Mouse (Mus musculus) liver, adult 2 months (tissue): Measurements from ENCODE around the gene Rabif. TPM values are rescaled to one million over a fixed set of nuclear protein-coding genes. Genes with fewer than 3 reads are reported as not detected.
"Not testable (repeated sequence)": the region's sequence is repeated elsewhere in the genome, so short reads cannot be mapped to it uniquely, and the experiment has no call there.

Experiments used
- DNase-seq: peaks from one replicate; pipeline ENCODE4 v3.0.0-alpha.2; 2011; ENCODE audit warnings: low read depth, low spot score; ENCODE audit errors: extremely low read depth
- H3K27ac ChIP-seq: fragments of 200-500 bp; replicated peaks from 2 replicates; pipeline ENCODE4 v1.5.1; 2012; ENCODE audit warnings: low read depth, mild to moderate bottlenecking, control low read depth, inconsistent platforms, low read length; ENCODE audit not compliant: insufficient read depth
- H3K27me3 ChIP-seq: fragments of 200-500 bp; 2 replicates; pipeline ENCODE4 v1.6.1; 2012; ENCODE audit warnings: mild to moderate bottlenecking, moderate library complexity, low read length, inconsistent platforms; ENCODE audit not compliant: control insufficient read depth, insufficient read depth
- H3K36me3 ChIP-seq: fragments of 200-500 bp; 2 replicates; pipeline ENCODE4 v1.6.1; 2012; ENCODE audit warnings: low read length, inconsistent platforms; ENCODE audit not compliant: control insufficient read depth, insufficient read depth
- H3K4me1 ChIP-seq: fragments of 200-500 bp; 2 replicates; pipeline ENCODE4 v1.6.1; 2011; ENCODE audit warnings: low read length; ENCODE audit not compliant: control insufficient read depth, insufficient read depth
- H3K4me3 ChIP-seq: fragments of 200-500 bp; 2 replicates; pipeline ENCODE4 v1.5.1; 2011; ENCODE audit warnings: low read depth, mild to moderate bottlenecking, control low read depth, low read length, moderate library complexity; ENCODE audit not compliant: insufficient read depth
- H3K79me2 ChIP-seq: fragments of 200-500 bp; 2 replicates; pipeline ENCODE4 v1.6.1; 2012; ENCODE audit warnings: inconsistent platforms, mild to moderate bottlenecking, low read length, moderate library complexity; ENCODE audit not compliant: control insufficient read depth, insufficient read depth
- H3K9ac ChIP-seq: fragments of 200-500 bp; 2 replicates; pipeline ENCODE4 v1.6.1; 2012; ENCODE audit warnings: low read depth, mild to moderate bottlenecking, control low read depth, inconsistent platforms, low read length
- CTCF ChIP-seq: fragments of 200-500 bp; IDR thresholded peaks from 2 replicates; pipeline ENCODE4 v1.5.1; 2011; ENCODE audit warnings: low read depth, low read length, control low read depth
- POLR2A ChIP-seq: fragments of 200-500 bp; IDR thresholded peaks from 2 replicates; pipeline ENCODE4 v1.6.1; 2011; ENCODE audit warnings: low read length, control low read depth; ENCODE audit not compliant: insufficient read depth; ENCODE audit errors: extremely low read depth
- WGBS: fragments of 180-500 bp; shearing (Covaris S2); methylation state at CpG from one replicate; pipeline ENCODE4 v1.1.7; 2018; 5-methylcytosine and 5-hydroxymethylcytosine counted together
- polyA plus RNA-seq: library from polyadenylated mRNA; depleted of rRNA; stranded (reverse); fragments of >200 nt; gene quantifications from 2 replicates; pipeline ENCODE4 v1.2.3, GENCODE M21; 2012
- total RNA-seq: library from RNA; depleted of rRNA; stranded (reverse); fragments of >200 nt; gene quantifications from 2 replicates; pipeline ENCODE4 v1.2.3, GENCODE M21; 2014

Gene Rabif
- total and polyA plus RNA-seq, 2 experiments, result 5.9 to 10.6 TPM

- no peak overlapping the region for H3K27ac ChIP-seq
- no peaks in the 10 kb centered on the region for H3K27me3 ChIP-seq
- H3K9ac ChIP-seq, result no peak overlapping the region
- no peaks in the 10 kb centered on the region for H3K4me1 ChIP-seq
- H3K4me3 ChIP-seq, result no peak overlapping the region
- TF ChIP-seq POLR2A, result no peak
- no peak for TF ChIP-seq CTCF
- DNase-seq, result no peak
- no peaks in the 10 kb centered on the region for H3K79me2 ChIP-seq
- no peaks in the 10 kb centered on the region for H3K36me3 ChIP-seq
- 91% methylated on average over 6 of the region's 6 CpGs for WGBS
Measured at GRCm38 (mm10) chr1:134530618-134531017, 36.2 kb downstream of the Rabif start.

- DNase-seq, H3K4me1 ChIP-seq, H3K36me3 ChIP-seq, H3K27me3 ChIP-seq, H3K9ac ChIP-seq, H3K79me2 ChIP-seq, H3K4me3 ChIP-seq, H3K27ac ChIP-seq: not testable (repeated sequence)
- 96% methylated on average over 10 of the region's 10 CpGs for WGBS
Measured at GRCm38 (mm10) chr1:134533710-134534109, 39.3 kb downstream of the Rabif start.

GRCm38 (mm10) chr1:134535054-134535453, 40.6 kb downstream of the Rabif start:
- Histone ChIP-seq H3K79me2 (no peaks in the 10 kb centered on the region), H3K27me3 (no peaks in the 10 kb centered on the region), H3K4me3 (no peak overlapping the region), H3K9ac (no peak overlapping the region), H3K27ac (no peak overlapping the region), H3K4me1 (no peaks in the 10 kb centered on the region), H3K36me3 (no peaks in the 10 kb centered on the region)
- no peak for DNase-seq
- TF ChIP-seq CTCF, result no peak
- no peak for TF ChIP-seq POLR2A
- WGBS, result 100% methylated on average over 1 of the region's 1 CpGs

DNA sequence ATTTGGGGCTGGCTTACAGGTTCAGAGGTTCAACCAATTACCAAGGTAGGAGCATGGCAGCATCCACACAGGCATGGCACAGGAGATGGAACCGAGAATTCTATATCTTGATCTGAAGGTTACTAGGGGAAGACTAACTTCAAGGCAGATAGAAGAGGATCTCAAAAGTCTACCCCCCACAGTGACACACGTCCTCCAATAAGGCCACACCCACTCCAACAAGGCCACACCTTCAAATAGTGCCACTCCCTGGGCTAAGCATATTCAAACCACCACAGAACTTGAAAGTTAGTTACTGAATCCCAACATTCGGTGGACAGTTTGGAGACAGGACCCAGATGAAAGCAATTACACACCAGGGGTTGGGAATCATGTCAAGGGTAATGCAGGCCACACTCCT, 41.1 kb downstream of the Rabif start:
- no peak overlapping the region for H3K9ac ChIP-seq
- no peaks in the 10 kb centered on the region for H3K79me2 ChIP-seq
- H3K4me3 ChIP-seq, result no peak overlapping the region
- no peaks in the 10 kb centered on the region for H3K27me3 ChIP-seq
- H3K36me3 ChIP-seq, result no peaks in the 10 kb centered on the region
- H3K4me1 ChIP-seq, result peaks cover 4% of the 10 kb centered on the region; the same call in 1 of the 2 replicates
- H3K27ac ChIP-seq, result no peak overlapping the region
- TF ChIP-seq CTCF (no peak), POLR2A (no peak)
- 79% methylated on average over 3 of the region's 3 CpGs for WGBS
- no peak for DNase-seq

DNA sequence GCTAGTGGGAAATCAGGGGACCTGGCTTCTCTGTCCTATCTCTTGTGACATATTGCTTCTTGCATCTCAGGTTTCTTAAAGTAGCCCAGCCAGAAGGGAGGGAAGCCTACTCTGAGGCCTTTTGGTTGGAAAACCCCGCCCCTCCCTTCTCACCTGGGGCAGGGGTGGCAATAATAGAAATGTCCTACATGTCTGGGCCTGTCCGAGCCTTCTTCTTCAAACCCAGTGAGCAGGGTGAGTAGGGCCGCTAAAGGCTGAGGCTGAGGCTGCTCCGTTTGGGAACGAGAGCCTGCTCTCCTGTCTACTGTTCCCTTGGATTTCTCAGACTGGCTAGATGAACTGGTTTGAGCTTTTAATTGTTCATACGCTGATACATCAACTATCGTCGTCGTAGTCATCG, 46.2 kb downstream of the Rabif start:
- Histone ChIP-seq H3K79me2 (no peaks in the 10 kb centered on the region), H3K27ac (no peak overlapping the region), H3K27me3 (peaks cover 3% of the 10 kb centered on the region; the same call in 1 of the 2 replicates), H3K36me3 (no peaks in the 10 kb centered on the region), H3K9ac (no peak overlapping the region), H3K4me1 (peaks cover 4% of the 10 kb centered on the region; the same call in 1 of the 2 replicates), H3K4me3 (no peak overlapping the region)
- DNase-seq, result no peak
- TF ChIP-seq POLR2A (no peak), CTCF (no peak)
- WGBS, result 93% methylated on average over 10 of the region's 10 CpGs

DNA sequence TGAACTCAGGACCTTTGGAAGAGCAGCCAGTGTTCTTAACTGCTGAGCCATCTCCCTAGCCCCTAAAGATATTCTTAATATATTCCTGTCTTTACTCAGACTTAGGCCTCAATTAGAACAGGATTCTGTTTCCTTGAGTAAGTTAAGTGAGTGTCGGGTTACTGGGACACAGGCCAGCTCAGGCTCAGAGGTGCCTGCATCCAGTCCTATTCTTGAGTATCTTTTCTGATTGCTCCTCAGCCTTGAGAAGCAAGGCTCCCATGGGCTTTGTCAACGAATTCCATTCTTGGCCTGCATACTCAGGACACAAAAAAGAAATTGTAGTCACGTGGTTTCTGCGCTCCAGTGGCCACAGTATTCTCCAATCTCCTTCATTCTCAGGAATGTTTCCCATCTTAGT, 53.8 kb downstream of the Rabif start:
- Histone ChIP-seq H3K36me3 (no peaks in the 10 kb centered on the region), H3K27me3 (peaks cover 3% of the 10 kb centered on the region; the same call in 1 of the 2 replicates), H3K4me1 (no peaks in the 10 kb centered on the region), H3K79me2 (no peaks in the 10 kb centered on the region), H3K27ac (no peak overlapping the region), H3K9ac (no peak overlapping the region), H3K4me3 (no peak overlapping the region)
- TF ChIP-seq CTCF, result no peak
- TF ChIP-seq POLR2A, result no peak
- no peak for DNase-seq
- WGBS, result 90% methylated on average over 4 of the region's 4 CpGs
